Mouse (Mus musculus): ENCODE results near the gene Thsd7a. TPM values are rescaled to one million over a fixed set of nuclear protein-coding genes. Genes with fewer than 3 reads are reported as not detected.

Gene Thsd7a
- polyA plus RNA-seq, 1 experiment from 2014 or later, result 52.1 TPM

DNA sequence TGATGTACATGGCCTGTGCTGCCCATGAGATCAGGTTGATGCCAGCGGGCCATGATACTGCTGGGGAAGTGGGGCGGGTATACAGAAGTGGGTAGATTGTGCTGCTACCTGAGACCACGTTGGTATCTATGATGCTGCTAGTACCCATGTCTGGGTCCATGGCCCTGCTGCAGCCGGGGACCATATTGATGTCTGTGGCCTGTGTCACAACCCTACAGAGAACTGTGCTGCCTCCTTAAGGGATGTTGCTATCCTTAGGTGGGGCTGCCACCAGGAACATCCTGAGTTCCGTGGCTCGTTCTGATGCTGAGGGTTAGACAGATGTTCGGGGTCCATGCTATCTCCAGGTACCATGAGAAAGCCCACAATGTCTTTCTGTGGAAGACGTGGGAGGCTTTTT is 33.1 kb downstream of the Thsd7a start:
- no peak overlapping the region for H3K4me3 ChIP-seq (ENCODE audit: low read depth, low read length)
- ATAC-seq (ENCODE audit: low read depth), result no peak; the same call in 1 of the 2 replicates
- 92% methylated on average over 8 of the region's 8 CpGs for WGBS
- no peak overlapping the region for H3K4me2 ChIP-seq (ENCODE audit: low read depth, low read length)
- no peak overlapping the region for H3K9ac ChIP-seq (replicated peaks; ENCODE audit: low read depth, low read length)
- no peaks in the 10 kb centered on the region for H3K27me3 ChIP-seq (ENCODE audit: control insufficient read depth, insufficient read depth, low read length)
- H3K36me3 ChIP-seq (ENCODE audit: control insufficient read depth, insufficient read depth, low read length), result no peaks in the 10 kb centered on the region
- no peak overlapping the region for H3K27ac ChIP-seq (ENCODE audit: low read depth, low read length)
- no peaks in the 10 kb centered on the region for H3K4me1 ChIP-seq (ENCODE audit: control insufficient read depth, insufficient read depth, low read length)
- no peaks in the 10 kb centered on the region for H3K9me3 ChIP-seq (ENCODE audit: control insufficient read depth, low read length)

DNA sequence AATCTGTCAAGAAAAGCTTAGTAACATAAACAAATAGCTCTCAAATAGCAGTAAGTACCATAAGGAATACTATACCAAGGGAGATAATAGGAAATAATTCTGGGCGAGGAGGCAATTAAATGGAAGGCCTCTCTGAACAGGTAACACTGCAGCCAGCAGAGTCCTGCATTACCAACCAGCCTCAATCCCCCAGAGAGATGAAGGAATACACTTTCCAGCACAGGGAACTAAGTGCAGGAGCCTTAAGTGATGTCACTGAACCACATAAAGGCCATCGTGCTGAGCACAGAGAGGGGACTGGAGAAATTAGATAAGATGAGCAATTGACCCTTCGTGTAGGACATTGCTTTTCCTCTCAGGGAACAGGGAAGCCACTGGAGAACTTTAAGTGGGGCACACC is 36.6 kb downstream of the Thsd7a start:
- no peak overlapping the region for H3K9ac ChIP-seq (replicated peaks; ENCODE audit: low read depth, low read length)
- H3K4me3 ChIP-seq (ENCODE audit: low read depth, low read length), result no peak overlapping the region
- H3K27ac ChIP-seq (ENCODE audit: low read depth, low read length), result no peak overlapping the region
- no peaks in the 10 kb centered on the region for H3K9me3 ChIP-seq (ENCODE audit: control insufficient read depth, low read length)
- ATAC-seq (ENCODE audit: low read depth), result peak; percentile 46; the same call in 1 of the 2 replicates
- no peaks in the 10 kb centered on the region for H3K4me1 ChIP-seq (ENCODE audit: control insufficient read depth, insufficient read depth, low read length)
- H3K36me3 ChIP-seq (ENCODE audit: control insufficient read depth, insufficient read depth, low read length), result no peaks in the 10 kb centered on the region
- WGBS, result 49% methylated on average over 3 of the region's 3 CpGs
- no peak overlapping the region for H3K4me2 ChIP-seq (ENCODE audit: low read depth, low read length)
- no peaks in the 10 kb centered on the region for H3K27me3 ChIP-seq (ENCODE audit: control insufficient read depth, insufficient read depth, low read length)

DNA sequence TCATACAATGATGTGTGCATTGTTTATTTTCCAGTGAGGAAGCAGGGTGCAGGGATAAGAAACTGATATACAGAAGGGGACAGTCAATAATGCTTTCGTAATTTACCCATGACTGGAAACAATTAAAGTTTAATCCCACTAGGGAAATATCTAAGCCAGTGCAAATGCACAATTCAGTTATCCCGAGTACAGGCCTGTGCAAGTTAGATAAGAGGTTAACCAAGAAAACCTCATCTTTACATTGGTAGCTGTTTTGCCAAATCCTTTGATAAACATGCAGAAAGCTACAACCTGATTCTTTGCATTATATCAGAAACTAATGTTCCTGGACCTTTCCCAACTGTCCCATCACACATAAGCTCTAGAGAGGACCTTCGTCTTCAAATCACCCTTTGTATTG is 46.3 kb downstream of the Thsd7a start:
- no peak overlapping the region for H3K4me3 ChIP-seq (ENCODE audit: low read depth, low read length)
- H3K4me2 ChIP-seq (ENCODE audit: low read depth, low read length), result no peak overlapping the region
- no peaks in the 10 kb centered on the region for H3K4me1 ChIP-seq (ENCODE audit: control insufficient read depth, insufficient read depth, low read length)
- no peak overlapping the region for H3K9ac ChIP-seq (replicated peaks; ENCODE audit: low read depth, low read length)
- no peak for ATAC-seq (ENCODE audit: low read depth)
- H3K9me3 ChIP-seq (ENCODE audit: control insufficient read depth, low read length), result no peaks in the 10 kb centered on the region
- H3K27me3 ChIP-seq (ENCODE audit: control insufficient read depth, insufficient read depth, low read length), result no peaks in the 10 kb centered on the region
- WGBS, result 52% methylated on average over 3 of the region's 3 CpGs
- no peak overlapping the region for H3K27ac ChIP-seq (ENCODE audit: low read depth, low read length)
- H3K36me3 ChIP-seq (ENCODE audit: control insufficient read depth, insufficient read depth, low read length), result no peaks in the 10 kb centered on the region

DNA sequence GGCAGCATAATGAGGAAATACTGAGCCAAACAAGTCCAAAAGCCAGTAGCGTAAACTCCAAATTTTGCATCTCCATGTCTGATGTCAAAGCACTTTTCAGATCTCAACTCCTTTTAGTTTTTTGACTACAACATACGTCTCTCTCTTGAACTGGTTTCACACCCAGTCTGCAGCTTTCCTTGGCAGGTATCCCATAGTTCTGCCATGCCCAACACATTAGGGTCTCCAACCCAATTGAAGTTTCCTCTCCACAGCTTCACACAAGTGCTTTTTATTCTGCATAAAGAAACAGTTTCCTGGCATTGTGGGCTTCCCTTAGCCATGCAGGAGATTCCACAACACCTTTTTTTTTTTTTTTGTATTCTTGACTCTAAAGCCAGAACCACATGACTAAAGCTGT is 50.1 kb downstream of the Thsd7a start:
- Histone ChIP-seq H3K27me3 (ENCODE audit: control insufficient read depth, insufficient read depth, low read length) (no peaks in the 10 kb centered on the region), H3K27ac (ENCODE audit: low read depth, low read length) (no peak overlapping the region), H3K9me3 (ENCODE audit: control insufficient read depth, low read length) (no peaks in the 10 kb centered on the region), H3K9ac (replicated peaks; ENCODE audit: low read depth, low read length) (no peak overlapping the region), H3K4me1 (ENCODE audit: control insufficient read depth, insufficient read depth, low read length) (no peaks in the 10 kb centered on the region), H3K4me2 (ENCODE audit: low read depth, low read length) (no peak overlapping the region), H3K36me3 (ENCODE audit: control insufficient read depth, insufficient read depth, low read length) (no peaks in the 10 kb centered on the region), H3K4me3 (ENCODE audit: low read depth, low read length) (no peak overlapping the region)
- ATAC-seq (ENCODE audit: low read depth), result no peak
- WGBS, result 83% methylated on average over 2 of the region's 2 CpGs

DNA sequence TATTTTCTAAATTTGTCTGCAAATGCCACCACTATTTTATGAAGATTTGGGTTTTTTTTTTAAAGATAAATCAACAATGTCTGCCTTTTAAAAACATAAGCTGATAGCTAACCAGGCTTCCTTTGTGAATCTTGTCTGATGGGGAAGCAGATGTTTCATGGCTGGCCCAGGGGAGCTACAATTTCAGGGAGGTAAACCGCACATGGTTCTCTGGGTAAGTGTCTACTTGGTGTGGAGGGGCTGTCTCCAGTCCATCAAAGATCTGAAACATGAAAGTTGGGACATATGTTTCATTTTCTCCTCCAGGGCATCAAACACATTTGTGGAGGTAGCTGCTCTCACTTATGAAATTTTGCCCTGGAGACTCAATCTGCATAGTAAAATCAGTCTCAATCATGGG is 55.5 kb downstream of the Thsd7a start:
- WGBS, result 28% methylated on average over 1 of the region's 1 CpGs
- Histone ChIP-seq H3K27me3 (ENCODE audit: control insufficient read depth, insufficient read depth, low read length) (no peaks in the 10 kb centered on the region), H3K36me3 (ENCODE audit: control insufficient read depth, insufficient read depth, low read length) (no peaks in the 10 kb centered on the region), H3K9me3 (ENCODE audit: control insufficient read depth, low read length) (no peaks in the 10 kb centered on the region), H3K27ac (ENCODE audit: low read depth, low read length) (no peak overlapping the region; the same call in 1 of the 2 replicates), H3K4me2 (ENCODE audit: low read depth, low read length) (no peak overlapping the region), H3K9ac (replicated peaks; ENCODE audit: low read depth, low read length) (no peak overlapping the region), H3K4me3 (ENCODE audit: low read depth, low read length) (no peak overlapping the region), H3K4me1 (ENCODE audit: control insufficient read depth, insufficient read depth, low read length) (no peaks in the 10 kb centered on the region)
- peak; percentile 86; the same call in 1 of the 2 replicates for ATAC-seq (ENCODE audit: low read depth)

DNA sequence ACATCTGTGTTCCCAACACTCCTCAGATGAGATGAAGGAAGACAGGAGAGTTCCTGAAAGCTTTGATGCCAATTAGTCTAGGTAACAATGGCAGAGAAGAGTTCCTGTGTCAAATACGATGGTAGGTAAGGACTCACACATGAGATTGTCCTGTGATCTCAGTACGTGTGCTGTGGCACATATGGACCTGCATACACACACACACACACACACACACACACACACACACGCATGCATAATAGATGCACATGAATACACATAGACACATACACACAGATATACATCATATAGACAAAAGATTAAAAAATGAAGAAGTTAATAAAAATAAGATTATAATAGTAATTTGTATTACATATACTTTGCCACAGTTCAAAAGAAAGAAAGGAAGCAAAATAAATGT is 56.0 kb downstream of the Thsd7a start:
- H3K4me3 ChIP-seq (ENCODE audit: low read depth, low read length), result no peak overlapping the region
- 54% methylated on average over 3 of the region's 3 CpGs for WGBS
- H3K9ac ChIP-seq (replicated peaks; ENCODE audit: low read depth, low read length), result no peak overlapping the region
- no peak overlapping the region for H3K4me2 ChIP-seq (ENCODE audit: low read depth, low read length)
- H3K9me3 ChIP-seq (ENCODE audit: control insufficient read depth, low read length), result no peaks in the 10 kb centered on the region
- no peak overlapping the region for H3K27ac ChIP-seq (ENCODE audit: low read depth, low read length)
- H3K4me1 ChIP-seq (ENCODE audit: control insufficient read depth, insufficient read depth, low read length), result no peaks in the 10 kb centered on the region
- no peaks in the 10 kb centered on the region for H3K27me3 ChIP-seq (ENCODE audit: control insufficient read depth, insufficient read depth, low read length)
- H3K36me3 ChIP-seq (ENCODE audit: control insufficient read depth, insufficient read depth, low read length), result no peaks in the 10 kb centered on the region
- ATAC-seq (ENCODE audit: low read depth), result peak; percentile 66; the same call in 1 of the 2 replicates

DNA sequence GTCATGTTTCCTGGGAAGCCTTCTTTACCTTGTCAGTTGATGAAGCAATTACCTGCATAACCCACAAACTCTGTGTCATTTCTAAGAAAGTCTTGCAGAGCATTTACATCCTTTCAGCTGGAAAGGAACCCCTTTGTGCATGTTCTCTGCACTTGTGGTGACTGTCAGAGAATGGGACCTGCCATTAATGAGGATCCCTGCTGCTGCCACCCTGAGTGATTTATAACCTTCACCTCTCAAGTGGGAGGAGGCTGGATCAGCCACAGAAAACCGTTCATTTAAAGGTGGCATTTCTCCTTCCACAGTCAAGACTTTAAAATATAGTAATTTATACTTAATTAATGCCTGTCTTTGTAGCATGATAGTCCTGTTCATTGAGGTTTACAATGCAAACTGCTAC is 99.6 kb downstream of the Thsd7a start:
- Histone ChIP-seq H3K27ac (ENCODE audit: low read depth, low read length) (no peak overlapping the region), H3K36me3 (ENCODE audit: control insufficient read depth, insufficient read depth, low read length) (no peaks in the 10 kb centered on the region), H3K4me3 (ENCODE audit: low read depth, low read length) (no peak overlapping the region), H3K27me3 (ENCODE audit: control insufficient read depth, insufficient read depth, low read length) (no peaks in the 10 kb centered on the region), H3K9ac (replicated peaks; ENCODE audit: low read depth, low read length) (no peak overlapping the region), H3K9me3 (ENCODE audit: control insufficient read depth, low read length) (no peaks in the 10 kb centered on the region), H3K4me1 (ENCODE audit: control insufficient read depth, insufficient read depth, low read length) (no peaks in the 10 kb centered on the region), H3K4me2 (ENCODE audit: low read depth, low read length) (no peak overlapping the region)
- 0% methylated on average over 1 of the region's 1 CpGs for WGBS
- 0 out of 2 replicates have a peak, but pooled peaks have one; percentile 46 for ATAC-seq (ENCODE audit: low read depth)

DNA sequence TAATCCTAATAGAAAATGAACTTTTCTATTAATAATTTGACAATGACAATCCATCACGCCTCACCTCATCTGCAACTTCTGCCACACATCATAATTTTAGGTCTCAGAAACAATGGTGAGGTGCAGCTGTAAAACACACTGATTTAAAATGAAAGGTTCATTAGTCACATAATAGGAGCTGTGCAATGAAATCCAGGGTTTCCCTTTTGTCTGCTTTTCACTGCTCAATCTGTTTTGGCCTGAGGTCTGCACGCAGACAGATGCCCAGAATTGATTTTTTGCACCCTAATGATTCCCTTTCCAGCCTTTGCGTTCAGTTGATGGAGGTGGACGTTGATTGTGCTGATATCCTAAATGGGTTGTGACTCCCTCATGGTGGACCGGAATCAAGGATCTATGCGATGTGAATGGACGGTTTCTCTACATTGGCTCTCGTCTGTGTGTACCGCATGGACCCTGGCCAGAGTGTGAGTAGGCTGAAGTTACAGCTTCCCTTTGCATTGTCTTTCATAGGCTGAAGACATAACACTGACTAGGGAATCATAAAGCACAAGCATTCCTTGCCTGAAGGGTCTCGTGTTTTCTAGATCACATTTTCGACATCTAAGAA is 120.5 kb downstream of the Thsd7a start:
- peak; percentile 49 for ATAC-seq (ENCODE audit: low read depth)
- H3K9ac ChIP-seq (replicated peaks; ENCODE audit: low read depth, low read length), result no peak overlapping the region
- H3K9me3 ChIP-seq (ENCODE audit: control insufficient read depth, low read length), result no peaks in the 10 kb centered on the region
- H3K4me1 ChIP-seq (ENCODE audit: control insufficient read depth, insufficient read depth, low read length), result peaks cover 5% of the 10 kb centered on the region; the same call in 1 of the 2 replicates
- peak overlapping the region; percentile 11; the same call in 1 of the 2 replicates for H3K27ac ChIP-seq (ENCODE audit: low read depth, low read length)
- WGBS, result 46% methylated on average over 11 of the region's 11 CpGs
- no peaks in the 10 kb centered on the region for H3K27me3 ChIP-seq (ENCODE audit: control insufficient read depth, insufficient read depth, low read length)
- H3K4me3 ChIP-seq (ENCODE audit: low read depth, low read length), result no peak overlapping the region
- no peaks in the 10 kb centered on the region for H3K36me3 ChIP-seq (ENCODE audit: control insufficient read depth, insufficient read depth, low read length)
- no peak overlapping the region for H3K4me2 ChIP-seq (ENCODE audit: low read depth, low read length)

DNA sequence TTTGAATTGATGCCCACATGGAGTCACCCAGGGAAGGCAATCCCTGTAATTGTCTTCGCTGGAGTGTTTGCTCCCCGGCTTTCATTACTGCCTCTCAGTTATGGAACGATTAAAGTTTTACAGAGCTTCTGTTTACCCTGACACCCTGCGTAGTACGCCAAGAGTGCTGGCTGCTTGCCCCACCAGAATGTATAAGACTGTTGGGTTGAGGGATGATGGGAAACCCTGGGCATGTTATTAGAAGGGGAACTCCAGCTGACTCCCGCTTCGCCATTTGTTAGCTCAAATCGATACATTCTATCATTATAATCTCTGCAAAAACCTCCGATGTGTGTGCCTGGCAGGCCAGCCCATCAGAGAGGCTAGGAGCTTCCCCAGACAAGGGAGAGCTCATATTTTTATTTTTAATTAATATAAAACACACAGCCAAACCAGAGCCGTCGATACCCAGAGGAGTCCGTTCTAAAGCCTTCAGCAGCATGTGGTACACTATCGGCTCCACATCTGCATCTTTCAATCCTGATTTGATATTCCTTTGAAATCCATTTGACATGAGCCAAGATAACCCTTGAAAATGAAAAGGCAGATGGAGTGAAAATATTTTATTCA is 142.5 kb downstream of the Thsd7a start:
- H3K27ac ChIP-seq (ENCODE audit: low read depth, low read length), result no peak overlapping the region

More for the DNA sequence above, 142.5 kb downstream of the Thsd7a start:
- Histone ChIP-seq H3K4me3 (ENCODE audit: low read depth, low read length) (no peak overlapping the region), H3K4me1 (ENCODE audit: control insufficient read depth, insufficient read depth, low read length) (no peaks in the 10 kb centered on the region), H3K9ac (replicated peaks; ENCODE audit: low read depth, low read length) (no peak overlapping the region), H3K9me3 (ENCODE audit: control insufficient read depth, low read length) (no peaks in the 10 kb centered on the region), H3K27me3 (ENCODE audit: control insufficient read depth, insufficient read depth, low read length) (no peaks in the 10 kb centered on the region), H3K36me3 (ENCODE audit: control insufficient read depth, insufficient read depth, low read length) (no peaks in the 10 kb centered on the region), H3K4me2 (ENCODE audit: low read depth, low read length) (peak overlapping the region; percentile 26; the same call in 1 of the 2 replicates)
- ATAC-seq (ENCODE audit: low read depth), result peak; percentile 76
- 54% methylated on average over 13 of the region's 13 CpGs for WGBS
